Mouse (Mus musculus) embryonic facial prominence, embryonic 12.5 days (tissue): ENCODE measurements at regions not wholly inside any gene's neighbourhood (a gene's known extent, or its start where the extent isn't known, plus 50 kb on each side); places are given as distances from the start of the nearest gene placed in this dataset.

ENCODE experiments used
- ATAC-seq: fragments of 200-750 bp; cut with Nextera tagmentation; 2 replicates; pipeline ENCODE4 v1.8.0; 2017; ENCODE audit not compliant: insufficient number of reproducible peaks, insufficient read depth, low FRiP score, low TSS enrichment
- H3K27ac ChIP-seq: fragments of 300-500 bp; sonication (generic); 2 replicates; pipeline ENCODE4 v1.5.1; 2016; ENCODE audit warnings: mild to moderate bottlenecking
- H3K27me3 ChIP-seq: fragments of 300-500 bp; sonication (generic); 2 replicates; pipeline ENCODE4 v1.6.1; 2016; ENCODE audit warnings: mild to moderate bottlenecking, moderate library complexity
- H3K36me3 ChIP-seq: fragments of 300-500 bp; sonication (generic); 2 replicates; pipeline ENCODE4 v1.6.1; 2016; ENCODE audit warnings: mild to moderate bottlenecking
- H3K4me1 ChIP-seq: fragments of 300-500 bp; sonication (generic); 2 replicates; pipeline ENCODE4 v1.6.1; 2016
- H3K4me2 ChIP-seq: fragments of 300-500 bp; sonication (generic); replicated peaks from 2 replicates; pipeline ENCODE4 v1.6.1; 2016; ENCODE audit warnings: mild to moderate bottlenecking, moderate library complexity
- H3K4me3 ChIP-seq: fragments of 300-500 bp; sonication (generic); 2 replicates; pipeline ENCODE4 v1.5.1; 2016; ENCODE audit warnings: mild to moderate bottlenecking
- H3K9ac ChIP-seq: fragments of 300-500 bp; sonication (generic); 2 replicates; pipeline ENCODE4 v1.6.1; 2016; ENCODE audit warnings: mild to moderate bottlenecking, moderate library complexity
- H3K9me3 ChIP-seq: fragments of 300-500 bp; sonication (generic); 2 replicates; pipeline ENCODE4 v1.6.1; 2016; ENCODE audit warnings: mild to moderate bottlenecking, moderate library complexity
- WGBS: fragments of 180-500 bp; shearing (Covaris S2); methylation state at CpG from one replicate; pipeline ENCODE4 v1.1.7; 2016; 5-methylcytosine and 5-hydroxymethylcytosine counted together

DNA sequence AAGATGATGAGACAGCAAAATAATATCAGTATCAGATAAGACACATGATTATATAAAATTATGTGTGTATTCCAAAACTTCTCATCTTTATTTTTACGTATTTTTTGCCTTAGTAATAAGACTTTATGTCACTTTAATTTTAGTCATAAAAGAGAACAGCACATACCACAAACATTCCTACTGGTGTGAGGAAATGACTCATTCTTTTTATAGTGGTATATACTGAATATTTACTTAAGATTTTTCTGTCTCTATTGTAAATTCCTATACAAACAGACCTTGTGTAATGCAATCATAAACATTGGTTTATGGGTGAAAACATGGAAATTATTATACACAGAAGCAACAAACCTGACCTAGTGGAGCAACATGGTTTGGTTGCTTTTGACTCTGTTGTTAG, 173.4 kb upstream of the Avpr1a start:
- H3K27me3 ChIP-seq, result no peaks in the 10 kb centered on the region
- no peak overlapping the region for H3K4me3 ChIP-seq
- no peaks in the 10 kb centered on the region for H3K36me3 ChIP-seq
- no peak overlapping the region for H3K4me2 ChIP-seq
- H3K27ac ChIP-seq, result no peak overlapping the region
- H3K9ac ChIP-seq, result no peak overlapping the region
- no peaks in the 10 kb centered on the region for H3K4me1 ChIP-seq
- no peaks in the 10 kb centered on the region for H3K9me3 ChIP-seq
- no peak for ATAC-seq
- WGBS, result 70% methylated on average over 1 of the region's 1 CpGs

DNA sequence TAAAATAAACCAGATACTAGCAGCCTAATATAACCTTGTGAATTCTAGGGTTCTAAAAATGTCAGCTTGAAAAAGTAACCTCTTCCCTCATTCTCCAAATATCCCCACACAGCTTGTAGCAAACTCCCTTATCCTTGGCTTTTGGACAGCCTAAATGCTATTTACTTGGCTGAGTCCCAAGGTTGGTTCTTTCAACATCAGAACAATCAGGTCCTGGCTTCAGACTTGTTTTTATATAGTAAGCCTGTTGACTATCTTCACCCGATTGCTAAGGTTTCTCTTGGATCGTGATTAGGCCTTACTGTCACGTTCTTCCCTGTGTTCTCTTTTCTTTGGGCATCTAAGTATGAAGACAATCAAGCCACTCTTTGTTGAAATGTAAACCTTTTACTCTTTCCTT, 174.1 kb upstream of the Avpr1a start:
- no peak overlapping the region for H3K4me2 ChIP-seq
- WGBS, result 82% methylated on average over 3 of the region's 3 CpGs
- no peaks in the 10 kb centered on the region for H3K9me3 ChIP-seq
- no peak overlapping the region for H3K4me3 ChIP-seq
- H3K4me1 ChIP-seq, result no peaks in the 10 kb centered on the region
- no peaks in the 10 kb centered on the region for H3K36me3 ChIP-seq
- ATAC-seq, result no peak
- no peak overlapping the region for H3K27ac ChIP-seq
- H3K27me3 ChIP-seq, result no peaks in the 10 kb centered on the region
- H3K9ac ChIP-seq, result no peak overlapping the region

DNA sequence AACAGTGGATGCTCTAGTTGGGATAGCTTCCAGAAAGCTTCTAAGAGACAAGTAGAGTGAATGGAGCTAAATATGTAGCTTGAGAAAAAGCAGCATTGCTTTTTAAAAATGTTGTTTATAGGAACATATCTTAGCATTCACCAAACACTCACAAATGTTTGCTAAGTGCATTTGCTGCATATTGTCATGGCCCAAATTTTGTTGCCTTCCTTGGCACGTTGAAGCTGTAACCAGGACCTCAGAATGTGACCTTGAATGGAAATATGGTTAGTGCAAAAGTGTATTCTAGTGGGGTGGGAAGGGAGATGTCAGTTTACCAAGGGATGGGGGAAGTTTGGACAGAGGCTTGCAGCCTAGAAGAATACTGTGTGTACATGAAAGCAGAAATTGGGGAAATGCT, 166.9 kb upstream of the Rxylt1 start:
- H3K9ac ChIP-seq, result no peak overlapping the region
- H3K36me3 ChIP-seq, result no peaks in the 10 kb centered on the region
- H3K4me2 ChIP-seq, result no peak overlapping the region
- H3K27ac ChIP-seq, result no peak overlapping the region
- no peaks in the 10 kb centered on the region for H3K27me3 ChIP-seq
- ATAC-seq, result no peak
- H3K9me3 ChIP-seq, result no peaks in the 10 kb centered on the region
- no peak overlapping the region for H3K4me3 ChIP-seq
- no peaks in the 10 kb centered on the region for H3K4me1 ChIP-seq
- WGBS, result 61% methylated on average over 1 of the region's 1 CpGs

DNA sequence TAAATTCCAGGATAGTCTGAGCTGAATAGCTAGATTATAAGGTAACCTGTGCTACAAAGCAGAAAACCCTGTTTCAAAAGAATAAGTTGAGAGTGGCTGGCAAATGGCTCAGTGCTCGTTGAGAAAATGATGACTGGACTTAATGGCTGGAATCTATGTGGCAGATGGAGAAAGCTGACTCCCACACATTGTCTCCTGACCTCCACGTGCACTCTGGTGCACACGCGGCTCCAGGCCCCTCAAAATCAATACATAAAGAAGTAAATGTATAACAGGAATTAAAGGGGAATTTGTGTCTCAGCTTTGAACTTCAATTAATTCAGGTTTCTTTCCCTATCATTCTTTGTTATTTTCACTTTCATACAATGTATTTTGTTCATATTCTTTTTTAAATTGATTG, 162.2 kb upstream of the Rxylt1 start:
- H3K4me1 ChIP-seq, result no peaks in the 10 kb centered on the region
- no peaks in the 10 kb centered on the region for H3K9me3 ChIP-seq
- no peak overlapping the region for H3K4me3 ChIP-seq
- no peak overlapping the region for H3K9ac ChIP-seq
- H3K4me2 ChIP-seq, result no peak overlapping the region
- H3K36me3 ChIP-seq, result no peaks in the 10 kb centered on the region
- no peak overlapping the region for H3K27ac ChIP-seq
- no peaks in the 10 kb centered on the region for H3K27me3 ChIP-seq
- ATAC-seq, result no peak
- WGBS, result 38% methylated on average over 4 of the region's 4 CpGs

DNA sequence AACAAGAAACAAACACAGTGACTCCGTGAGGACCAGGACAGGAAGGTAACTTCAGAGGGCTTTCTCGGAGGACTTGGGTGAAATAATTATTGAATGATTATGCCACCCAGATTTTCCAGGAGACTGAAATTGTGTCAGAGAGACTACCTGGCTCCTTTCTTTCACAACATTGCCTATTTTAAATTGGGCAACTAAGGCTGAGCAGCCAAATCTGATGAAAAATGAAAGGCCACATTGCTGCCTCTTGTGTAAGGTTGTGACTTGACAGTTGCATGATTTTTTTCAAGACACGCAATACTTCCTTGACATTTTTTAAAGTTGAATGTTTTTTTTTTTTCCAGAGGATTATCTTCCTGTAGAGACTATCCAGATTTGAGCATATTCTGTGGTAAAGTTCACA, 161.5 kb upstream of the Rxylt1 start:
- no peaks in the 10 kb centered on the region for H3K27me3 ChIP-seq
- H3K9ac ChIP-seq, result no peak overlapping the region
- H3K4me3 ChIP-seq, result no peak overlapping the region
- H3K9me3 ChIP-seq, result no peaks in the 10 kb centered on the region
- no peaks in the 10 kb centered on the region for H3K36me3 ChIP-seq
- 64% methylated on average over 3 of the region's 3 CpGs for WGBS
- no peak overlapping the region for H3K27ac ChIP-seq
- no peak overlapping the region for H3K4me2 ChIP-seq
- ATAC-seq, result no peak
- H3K4me1 ChIP-seq, result no peaks in the 10 kb centered on the region

DNA sequence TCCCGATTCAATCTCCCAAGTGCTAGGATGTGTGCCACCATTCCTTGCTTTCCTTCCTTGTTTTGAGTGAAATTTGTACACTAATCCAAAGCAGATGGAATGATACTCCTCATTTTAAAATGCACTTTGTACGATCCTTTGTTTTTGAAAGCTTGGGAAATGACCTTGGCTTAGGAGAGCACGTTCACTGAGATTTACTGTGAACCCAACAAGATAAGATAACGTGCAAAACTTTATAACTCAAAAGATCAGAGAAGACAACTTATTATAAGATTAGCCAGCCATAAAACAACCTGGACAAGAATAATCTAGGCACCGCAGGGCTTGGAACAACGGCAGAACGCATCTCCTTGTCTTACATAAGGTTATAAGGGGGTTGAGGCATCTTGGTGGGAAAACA, 134.6 kb upstream of the Rxylt1 start:
- H3K9ac ChIP-seq, result no peak overlapping the region
- peaks cover 6% of the 10 kb centered on the region; the same call in 1 of the 2 replicates for H3K4me1 ChIP-seq
- H3K27ac ChIP-seq, result no peak overlapping the region
- no peak for ATAC-seq
- H3K9me3 ChIP-seq, result no peaks in the 10 kb centered on the region
- 61% methylated on average over 7 of the region's 7 CpGs for WGBS
- no peak overlapping the region for H3K4me3 ChIP-seq
- H3K36me3 ChIP-seq, result no peaks in the 10 kb centered on the region
- H3K27me3 ChIP-seq, result no peaks in the 10 kb centered on the region
- H3K4me2 ChIP-seq, result no peak overlapping the region

DNA sequence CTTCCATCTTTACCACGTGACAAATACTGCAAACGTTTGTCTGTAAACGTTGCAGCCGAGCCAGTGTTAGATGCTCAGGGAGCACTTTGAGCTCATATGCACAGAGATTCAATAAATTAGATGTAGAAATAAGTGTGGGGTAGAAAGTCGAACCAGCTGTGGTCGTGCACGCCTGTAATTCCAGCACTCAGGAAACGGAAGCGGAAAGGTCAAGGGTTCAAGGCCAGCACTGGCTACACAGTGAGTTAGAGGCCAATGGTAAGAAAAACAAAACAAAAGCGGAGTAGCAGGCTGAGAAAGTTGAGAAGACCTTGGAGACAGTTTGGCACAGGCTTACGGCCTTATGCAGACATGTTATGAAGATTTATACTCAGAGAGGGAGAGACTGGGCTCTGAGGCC, 133.6 kb upstream of the Rxylt1 start:
- no peaks in the 10 kb centered on the region for H3K36me3 ChIP-seq
- 0 out of 2 replicates have a peak, but pooled peaks have one; percentile 15 for ATAC-seq
- WGBS, result 24% methylated on average over 11 of the region's 11 CpGs

DNA sequence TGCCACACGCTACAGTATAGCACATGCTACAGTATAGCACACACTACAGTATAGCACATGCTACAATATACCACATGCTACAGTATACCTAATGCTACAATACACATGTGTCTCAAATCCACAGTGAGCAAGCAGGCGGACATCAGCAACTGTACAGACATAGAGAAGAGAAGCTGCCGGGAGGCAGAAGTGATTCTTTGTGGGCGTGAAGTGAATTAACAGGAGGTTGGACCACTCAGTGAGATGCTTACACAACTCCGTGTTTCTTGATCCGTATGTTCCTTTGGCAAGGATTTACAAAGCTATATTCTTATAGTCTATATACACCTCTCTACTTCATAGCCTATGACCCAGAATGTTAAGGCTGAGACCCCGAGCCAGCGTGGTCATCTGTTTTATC, 128.5 kb upstream of the Rxylt1 start:
- H3K4me2 ChIP-seq, result no peak overlapping the region
- H3K9ac ChIP-seq, result no peak overlapping the region
- no peak for ATAC-seq
- H3K27ac ChIP-seq, result no peak overlapping the region
- no peaks in the 10 kb centered on the region for H3K9me3 ChIP-seq
- H3K27me3 ChIP-seq, result no peaks in the 10 kb centered on the region
- WGBS, result 91% methylated on average over 8 of the region's 8 CpGs
- no peak overlapping the region for H3K4me3 ChIP-seq
- H3K4me1 ChIP-seq, result peaks cover 1% of the 10 kb centered on the region; the same call in 1 of the 2 replicates
- H3K36me3 ChIP-seq, result no peaks in the 10 kb centered on the region

More for the DNA sequence above, 133.6 kb upstream of the Rxylt1 start:
- no peaks in the 10 kb centered on the region for H3K9me3 ChIP-seq
- no peak overlapping the region for H3K9ac ChIP-seq
- no peak overlapping the region for H3K4me2 ChIP-seq
- no peaks in the 10 kb centered on the region for H3K27me3 ChIP-seq
- 0 out of 2 replicates have a peak overlapping the region, but pooled peaks have one; percentile 11 for H3K27ac ChIP-seq
- H3K4me3 ChIP-seq, result no peak overlapping the region
- H3K4me1 ChIP-seq, result peaks cover 6% of the 10 kb centered on the region; the same call in 1 of the 2 replicates

DNA sequence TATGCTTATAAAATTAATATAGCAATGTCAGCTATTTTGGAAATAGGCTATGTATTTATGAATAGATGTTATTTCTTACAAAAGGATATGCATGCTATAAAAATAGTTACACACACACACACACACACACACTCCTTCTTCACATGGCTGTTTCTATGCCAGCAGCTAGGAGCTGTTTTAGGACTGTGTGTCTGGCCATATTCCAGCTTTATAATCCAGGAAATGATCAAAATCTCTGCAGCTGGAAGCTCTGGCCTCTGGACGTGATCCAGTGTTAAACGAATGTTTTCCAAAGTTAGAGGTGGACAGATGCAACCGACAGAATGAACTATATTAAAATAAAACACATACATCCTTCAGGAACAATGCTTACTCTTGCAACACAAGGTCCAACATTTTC, 125.9 kb upstream of the Rxylt1 start:
- Histone ChIP-seq H3K27me3 (no peaks in the 10 kb centered on the region), H3K4me3 (no peak overlapping the region), H3K9me3 (no peaks in the 10 kb centered on the region), H3K4me2 (no peak overlapping the region), H3K36me3 (no peaks in the 10 kb centered on the region), H3K9ac (no peak overlapping the region), H3K27ac (no peak overlapping the region), H3K4me1 (no peaks in the 10 kb centered on the region)
- 61% methylated on average over 3 of the region's 3 CpGs for WGBS
- ATAC-seq, result no peak

DNA sequence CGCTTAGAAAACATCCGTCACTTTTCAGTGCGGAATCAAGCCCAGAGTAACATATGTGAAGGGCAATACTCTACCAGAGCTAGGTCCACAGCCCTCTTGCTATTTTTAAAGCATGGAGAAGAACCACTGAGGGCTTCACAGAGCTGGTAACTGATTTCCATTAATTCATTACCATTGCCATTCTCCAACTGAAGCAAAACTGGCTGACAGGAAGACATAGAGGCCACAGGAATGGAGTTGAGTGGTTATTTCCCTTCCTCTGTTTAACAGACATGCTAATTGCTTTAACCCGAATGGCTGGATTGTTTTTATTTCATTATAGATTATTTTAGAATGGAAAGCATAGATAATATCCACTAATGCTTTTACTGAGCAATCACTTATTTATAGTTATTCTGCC, 120.4 kb upstream of the Rxylt1 start:
- WGBS, result 74% methylated on average over 4 of the region's 4 CpGs
- Histone ChIP-seq H3K4me1 (no peaks in the 10 kb centered on the region), H3K4me3 (no peak overlapping the region), H3K9me3 (no peaks in the 10 kb centered on the region), H3K36me3 (no peaks in the 10 kb centered on the region), H3K27ac (no peak overlapping the region), H3K9ac (no peak overlapping the region), H3K4me2 (no peak overlapping the region), H3K27me3 (no peaks in the 10 kb centered on the region)
- no peak for ATAC-seq

DNA sequence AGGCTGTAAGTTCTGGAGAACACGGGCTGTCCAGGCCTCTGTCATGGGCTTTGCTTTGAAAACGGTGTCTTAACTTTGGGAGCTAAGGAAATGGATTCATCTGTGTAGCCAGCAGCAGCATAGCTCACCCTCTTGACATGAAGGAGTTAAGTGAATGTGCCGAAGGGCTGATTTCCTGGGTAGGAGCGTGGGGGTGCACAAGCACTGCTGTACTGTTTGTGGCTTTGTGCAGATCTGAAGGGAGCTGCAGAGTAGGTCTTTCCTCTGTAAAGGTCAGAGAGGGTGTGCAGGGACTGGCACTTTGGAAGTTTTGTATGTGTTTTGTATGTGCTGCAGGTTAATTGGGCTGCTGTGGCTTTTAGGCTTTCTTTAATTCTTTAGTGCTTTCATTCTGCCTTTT, 102.6 kb upstream of the Rxylt1 start:
- no peak for ATAC-seq
- H3K4me2 ChIP-seq, result no peak overlapping the region
- 40% methylated on average over 4 of the region's 4 CpGs for WGBS
- H3K27ac ChIP-seq, result no peak overlapping the region
- H3K9ac ChIP-seq, result no peak overlapping the region
- H3K27me3 ChIP-seq, result no peaks in the 10 kb centered on the region
- no peak overlapping the region for H3K4me3 ChIP-seq
- no peaks in the 10 kb centered on the region for H3K36me3 ChIP-seq
- peaks cover 3% of the 10 kb centered on the region; the same call in 1 of the 2 replicates for H3K4me1 ChIP-seq
- no peaks in the 10 kb centered on the region for H3K9me3 ChIP-seq

DNA sequence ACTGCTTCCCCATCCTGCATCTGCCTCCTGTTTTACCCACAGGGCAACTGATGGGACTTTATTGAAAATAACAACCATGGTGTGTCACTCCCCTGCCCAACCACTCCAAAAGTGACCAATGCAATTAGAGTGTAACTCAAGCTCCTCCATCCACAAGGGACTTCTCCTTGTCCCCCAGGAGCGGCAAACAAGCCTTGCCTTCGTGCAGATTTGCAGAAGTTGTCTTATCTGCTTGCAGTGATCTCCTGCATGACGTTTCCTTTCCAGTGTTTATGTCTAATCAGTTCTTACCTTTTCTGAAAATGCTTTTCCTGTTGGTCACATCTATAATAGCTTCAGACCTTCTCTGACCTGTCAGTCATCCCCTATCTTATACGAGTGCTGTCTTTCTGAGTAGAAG, 100.5 kb upstream of the Rxylt1 start:
- Histone ChIP-seq H3K27ac (no peak overlapping the region), H3K9me3 (no peaks in the 10 kb centered on the region), H3K36me3 (no peaks in the 10 kb centered on the region), H3K9ac (no peak overlapping the region), H3K4me1 (peaks cover 3% of the 10 kb centered on the region; the same call in 1 of the 2 replicates), H3K27me3 (no peaks in the 10 kb centered on the region), H3K4me3 (no peak overlapping the region), H3K4me2 (no peak overlapping the region)
- WGBS, result 75% methylated on average over 4 of the region's 4 CpGs
- ATAC-seq, result no peak

DNA sequence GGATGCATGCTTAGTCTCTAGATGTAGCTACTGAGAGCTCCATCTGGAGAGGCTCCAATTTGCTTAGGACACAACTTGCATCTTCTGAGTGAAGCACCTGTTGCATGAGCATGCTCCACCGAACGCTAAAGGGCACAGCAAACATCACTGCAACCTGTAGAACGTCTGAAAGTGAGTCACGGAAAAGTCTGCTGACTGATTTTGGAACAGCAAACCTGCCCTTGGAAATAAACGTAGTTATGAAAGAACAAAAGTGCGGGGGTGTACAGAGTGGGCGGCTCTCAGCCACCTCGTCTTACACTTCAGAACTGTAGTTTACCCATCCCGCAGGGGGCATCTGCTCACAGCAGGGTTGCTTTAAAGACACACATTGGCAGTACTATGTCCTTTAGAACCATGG, 97.0 kb upstream of the Rxylt1 start:
- Histone ChIP-seq H3K9me3 (no peaks in the 10 kb centered on the region), H3K27me3 (no peaks in the 10 kb centered on the region), H3K4me1 (no peaks in the 10 kb centered on the region), H3K4me3 (no peak overlapping the region), H3K36me3 (no peaks in the 10 kb centered on the region), H3K4me2 (no peak overlapping the region), H3K27ac (no peak overlapping the region), H3K9ac (no peak overlapping the region)
- 89% methylated on average over 9 of the region's 9 CpGs for WGBS
- ATAC-seq, result no peak
